1 mouse cellular context compared by ENCODE assay signal in the genomic region with DNA sequence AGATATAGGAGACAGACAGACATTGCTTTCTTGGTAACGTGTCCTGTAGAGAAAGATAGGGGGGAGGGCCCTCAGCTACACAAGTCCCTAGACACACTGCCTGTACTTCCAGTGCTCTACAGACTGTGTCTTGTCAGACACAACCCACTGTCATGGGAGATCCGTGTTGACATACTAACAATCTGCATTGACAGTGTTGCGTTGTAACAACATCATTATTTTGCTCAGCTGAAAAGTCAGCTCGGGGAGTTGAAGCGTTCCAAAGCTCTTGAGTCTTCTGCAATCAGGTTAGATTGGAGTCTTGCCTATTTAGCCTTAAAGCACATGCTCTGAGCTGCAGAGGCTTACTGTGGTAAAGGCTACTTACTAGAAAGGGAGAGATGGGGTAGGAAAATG.
A peak's percentile ranks its signal among the peaks of the same experiment; 100 is the strongest.
TF ChIP-seq lines count a peak whose summit lies in the region.

No protein-coding gene starts in this region.

TF ChIP-seq in MEL, 35 proteins besides CTCF, POLR2A, EP300 and RAD21 (continued from another document):
- TF ChIP-seq TBP (IDR thresholded peaks at IDR 0.05; ENCODE audit: low read depth, low read length) (peak; percentile 70; the same call in 1 of the 2 replicates), ETS1 (IDR thresholded peaks at IDR 0.05; ENCODE audit: low read depth, low read length) (peak; percentile 49), USF1 (IDR thresholded peaks at IDR 0.05; ENCODE audit: low read depth, low read length) (0 out of 2 replicates have a peak, but pooled peaks have one; percentile 1), GATA1 (IDR thresholded peaks at IDR 0.05; ENCODE audit: low read depth, low read length) (0 out of 2 replicates have a peak, but pooled peaks have one; percentile 15), NELFE (IDR thresholded peaks at IDR 0.05; ENCODE audit: low read depth, low read length) (peak; percentile 37), UBTF (IDR thresholded peaks at IDR 0.05; ENCODE audit: borderline replicate concordance, insufficient read depth, low read depth, low read length) (no peak), POLR2AphosphoS5 (IDR thresholded peaks at IDR 0.05; ENCODE audit: borderline replicate concordance, low read depth, low read length) (no peak), POLR2AphosphoS2 (IDR thresholded peaks at IDR 0.05; ENCODE audit: low read length) (peak; percentile 63; the same call in 1 of the 2 replicates), MYB (IDR thresholded peaks at IDR 0.05; ENCODE audit: low read depth, low read length) (0 out of 2 replicates have a peak, but pooled peaks have one; percentile 6)
